Mouse (Mus musculus) embryonic facial prominence, embryonic 15.5 days (tissue): ENCODE measurements around the gene Stxbp4. TPM values are rescaled to one million over a fixed set of nuclear protein-coding genes. Genes with fewer than 3 reads are reported as not detected.

Experiments used
- ATAC-seq: fragments of 200-750 bp; cut with Nextera tagmentation; 2 replicates; pipeline ENCODE4 v1.8.0; 2017; ENCODE audit warnings: low read depth, moderate TSS enrichment; ENCODE audit not compliant: insufficient number of reproducible peaks, low FRiP score, low TSS enrichment
- H3K27ac ChIP-seq: fragments of 300-500 bp; sonication (generic); replicated peaks from 2 replicates; pipeline ENCODE4 v1.5.1; 2015; ENCODE audit warnings: mild to moderate bottlenecking, inconsistent platforms
- H3K27me3 ChIP-seq: fragments of 300-500 bp; sonication (generic); 2 replicates; pipeline ENCODE4 v1.6.1; 2015; ENCODE audit warnings: inconsistent platforms
- H3K36me3 ChIP-seq: fragments of 300-500 bp; sonication (generic); 2 replicates; pipeline ENCODE4 v1.6.1; 2015; ENCODE audit warnings: mild to moderate bottlenecking, inconsistent platforms
- H3K4me1 ChIP-seq: fragments of 300-500 bp; sonication (generic); 2 replicates; pipeline ENCODE4 v1.6.1; 2015; ENCODE audit warnings: inconsistent platforms
- H3K4me2 ChIP-seq: fragments of 300-500 bp; sonication (generic); replicated peaks from 2 replicates; pipeline ENCODE4 v1.6.1; 2015; ENCODE audit warnings: mild to moderate bottlenecking, inconsistent platforms
- H3K4me3 ChIP-seq: fragments of 300-500 bp; sonication (generic); replicated peaks from 2 replicates; pipeline ENCODE4 v1.5.1; 2015; ENCODE audit warnings: mild to moderate bottlenecking, inconsistent platforms
- H3K9ac ChIP-seq: fragments of 300-500 bp; sonication (generic); 2 replicates; pipeline ENCODE4 v1.6.1; 2015; ENCODE audit warnings: inconsistent platforms
- H3K9me3 ChIP-seq: fragments of 300-500 bp; sonication (generic); replicated peaks from 2 replicates; pipeline ENCODE4 v1.6.1; 2016; ENCODE audit warnings: inconsistent platforms
- WGBS: fragments of 180-500 bp; shearing (Covaris S2); methylation state at CpG from one replicate; pipeline ENCODE4 v1.1.7; 2015; 5-methylcytosine and 5-hydroxymethylcytosine counted together
- polyA plus RNA-seq: library from polyadenylated mRNA; unstranded; fragments of >200 nt; fragmentation: Nextera tagmentation; extraction: Ambion mirVana; gene quantifications from 2 replicates; pipeline ENCODE4 v1.2.1, GENCODE M21; 2015

The Stxbp4 gene
- polyA plus RNA-seq, 1 experiment from 2014 or later, result 26.7 TPM

GRCm38 (mm10) chr11:90595826-90596225 is 42.1 kb downstream of the Stxbp4 start:
- no peaks in the 10 kb centered on the region for H3K27me3 ChIP-seq
- H3K9me3 ChIP-seq, result no peaks in the 10 kb centered on the region
- no peak overlapping the region for H3K27ac ChIP-seq
- H3K4me3 ChIP-seq, result no peak overlapping the region
- 61% methylated on average over 1 of the region's 1 CpGs for WGBS
- ATAC-seq, result no peak
- H3K4me2 ChIP-seq, result no peak overlapping the region
- H3K36me3 ChIP-seq, result peaks cover 21% of the 10 kb centered on the region
- no peaks in the 10 kb centered on the region for H3K4me1 ChIP-seq
- no peak overlapping the region for H3K9ac ChIP-seq

GRCm38 (mm10) chr11:90590996-90591395 is 46.9 kb downstream of the Stxbp4 start:
- Histone ChIP-seq H3K27ac (no peak overlapping the region), H3K4me2 (no peak overlapping the region), H3K4me3 (no peak overlapping the region), H3K9ac (no peak overlapping the region), H3K27me3 (no peaks in the 10 kb centered on the region), H3K4me1 (no peaks in the 10 kb centered on the region), H3K36me3 (peaks cover 31% of the 10 kb centered on the region), H3K9me3 (no peaks in the 10 kb centered on the region)
- WGBS, result 76% methylated on average over 1 of the region's 1 CpGs
- no peak for ATAC-seq

- WGBS, result 93% methylated on average over 8 of the region's 8 CpGs
- no peak for ATAC-seq
- Histone ChIP-seq H3K27me3 (no peaks in the 10 kb centered on the region), H3K4me2 (no peak overlapping the region), H3K9ac (no peak overlapping the region), H3K4me3 (no peak overlapping the region), H3K36me3 (peaks cover 34% of the 10 kb centered on the region), H3K4me1 (no peaks in the 10 kb centered on the region), H3K27ac (no peak overlapping the region), H3K9me3 (no peaks in the 10 kb centered on the region)
These were observed 51.7 kb downstream of the Stxbp4 start for GRCm38 (mm10) chr11:90586203-90586602.

DNA sequence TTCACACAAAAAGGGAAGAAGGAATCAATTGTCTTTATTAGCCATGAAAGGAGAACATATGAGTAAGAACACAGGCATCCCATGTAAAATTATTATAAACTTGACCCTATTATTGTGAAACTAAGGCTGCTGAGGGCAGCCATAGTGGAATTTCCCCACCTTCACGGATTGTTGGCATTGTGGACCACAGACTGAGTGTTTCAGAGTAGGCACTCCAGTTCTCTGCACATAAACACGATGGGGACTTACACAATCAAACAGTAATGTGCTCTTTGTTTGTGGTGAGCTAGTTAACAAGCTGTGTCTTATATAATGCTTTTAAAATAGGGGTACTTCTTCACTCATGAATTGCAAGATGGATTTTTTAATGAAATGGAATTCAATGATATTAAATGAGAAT is 52.1 kb downstream of the Stxbp4 start:
- Histone ChIP-seq H3K27me3 (no peaks in the 10 kb centered on the region), H3K27ac (no peak overlapping the region), H3K9me3 (no peaks in the 10 kb centered on the region), H3K4me1 (no peaks in the 10 kb centered on the region), H3K36me3 (peaks cover 30% of the 10 kb centered on the region), H3K4me3 (no peak overlapping the region), H3K4me2 (no peak overlapping the region), H3K9ac (no peak overlapping the region)
- 95% methylated on average over 2 of the region's 2 CpGs for WGBS
- no peak for ATAC-seq

- H3K9ac ChIP-seq, result no peak overlapping the region
- no peak overlapping the region for H3K4me2 ChIP-seq
- no peak overlapping the region for H3K4me3 ChIP-seq
- WGBS, result 85% methylated on average over 7 of the region's 7 CpGs
- no peaks in the 10 kb centered on the region for H3K4me1 ChIP-seq
- H3K36me3 ChIP-seq, result peaks cover 20% of the 10 kb centered on the region
- no peak for ATAC-seq
- no peaks in the 10 kb centered on the region for H3K9me3 ChIP-seq
- no peaks in the 10 kb centered on the region for H3K27me3 ChIP-seq
- no peak overlapping the region for H3K27ac ChIP-seq
These were observed 60.7 kb downstream of the Stxbp4 start for GRCm38 (mm10) chr11:90577057-90577780.

DNA sequence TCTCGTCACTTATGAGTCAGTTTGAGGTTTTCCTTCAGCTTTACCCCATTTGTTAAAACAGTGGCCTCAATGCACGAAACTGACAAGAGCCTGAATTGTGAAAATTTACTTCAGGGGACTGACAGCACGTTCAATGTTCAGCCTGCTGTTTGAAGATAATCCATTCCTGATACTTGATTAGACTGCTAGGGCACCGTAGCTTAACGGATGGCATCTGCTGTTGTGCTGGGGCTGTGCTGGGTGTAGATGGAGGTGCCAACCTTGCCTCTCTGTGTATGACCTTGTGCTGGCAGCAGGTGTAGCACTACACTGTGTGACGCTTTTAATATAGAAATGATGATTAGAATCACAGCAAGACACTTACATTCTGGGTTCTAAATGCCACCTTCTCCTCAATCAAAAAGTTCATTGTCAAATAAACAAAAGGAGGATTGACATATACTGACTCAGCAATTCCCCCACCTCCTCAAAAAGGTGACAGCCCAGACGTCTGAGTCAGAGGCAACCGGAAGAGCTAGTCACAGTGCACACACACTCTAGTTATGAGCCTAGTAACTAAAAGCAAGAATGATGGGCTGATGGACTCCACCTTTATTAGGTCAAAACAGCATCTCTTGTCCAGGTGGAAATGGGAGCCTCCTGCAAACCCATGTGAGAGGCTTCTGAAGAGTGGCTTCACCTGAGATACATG is 61.5 kb downstream of the Stxbp4 start:
- ATAC-seq, result no peak
- 81% methylated on average over 8 of the region's 8 CpGs for WGBS
- peaks cover 20% of the 10 kb centered on the region for H3K36me3 ChIP-seq

GRCm38 (mm10) chr11:90575491-90576048 is 62.3 kb downstream of the Stxbp4 start:
- 95% methylated on average over 7 of the region's 7 CpGs for WGBS
- ATAC-seq, result no peak
- H3K27me3 ChIP-seq, result no peaks in the 10 kb centered on the region
- H3K27ac ChIP-seq, result no peak overlapping the region
- H3K4me2 ChIP-seq, result no peak overlapping the region
- H3K9ac ChIP-seq, result no peak overlapping the region
- peaks cover 24% of the 10 kb centered on the region for H3K36me3 ChIP-seq
- no peak overlapping the region for H3K4me3 ChIP-seq
- H3K9me3 ChIP-seq, result no peaks in the 10 kb centered on the region
- no peaks in the 10 kb centered on the region for H3K4me1 ChIP-seq

More for the DNA sequence above, 61.5 kb downstream of the Stxbp4 start:
- Histone ChIP-seq H3K27me3 (no peaks in the 10 kb centered on the region), H3K9me3 (no peaks in the 10 kb centered on the region), H3K4me2 (no peak overlapping the region), H3K4me3 (no peak overlapping the region), H3K9ac (no peak overlapping the region), H3K4me1 (no peaks in the 10 kb centered on the region), H3K27ac (no peak overlapping the region)

GRCm38 (mm10) chr11:90570646-90571259 is 67.1 kb downstream of the Stxbp4 start:
- no peak overlapping the region for H3K27ac ChIP-seq
- 87% methylated on average over 2 of the region's 2 CpGs for WGBS
- H3K36me3 ChIP-seq, result peaks cover 18% of the 10 kb centered on the region
- no peak for ATAC-seq
- H3K9me3 ChIP-seq, result no peaks in the 10 kb centered on the region
- H3K9ac ChIP-seq, result no peak overlapping the region
- no peak overlapping the region for H3K4me3 ChIP-seq
- no peaks in the 10 kb centered on the region for H3K4me1 ChIP-seq
- no peaks in the 10 kb centered on the region for H3K27me3 ChIP-seq
- no peak overlapping the region for H3K4me2 ChIP-seq

GRCm38 (mm10) chr11:90558359-90559047 is 79.4 kb downstream of the Stxbp4 start:
- Histone ChIP-seq H3K4me1 (no peaks in the 10 kb centered on the region), H3K27ac (no peak overlapping the region), H3K27me3 (no peaks in the 10 kb centered on the region), H3K4me2 (no peak overlapping the region), H3K4me3 (no peak overlapping the region), H3K9me3 (no peaks in the 10 kb centered on the region), H3K9ac (no peak overlapping the region), H3K36me3 (0 out of 2 replicates have a peak, but pooled peaks cover 4% of the 10 kb centered on the region)
- ATAC-seq, result no peak
- WGBS, result 71% methylated on average over 9 of the region's 9 CpGs

GRCm38 (mm10) chr11:90556517-90556916 is 81.4 kb downstream of the Stxbp4 start:
- no peak overlapping the region for H3K9ac ChIP-seq
- no peak overlapping the region for H3K4me3 ChIP-seq
- H3K9me3 ChIP-seq, result no peaks in the 10 kb centered on the region
- H3K4me1 ChIP-seq, result no peaks in the 10 kb centered on the region
- 73% methylated on average over 4 of the region's 4 CpGs for WGBS
- H3K4me2 ChIP-seq, result no peak overlapping the region
- 0 out of 2 replicates have a peak, but pooled peaks cover 2% of the 10 kb centered on the region for H3K36me3 ChIP-seq
- H3K27ac ChIP-seq, result no peak overlapping the region
- no peak for ATAC-seq
- H3K27me3 ChIP-seq, result no peaks in the 10 kb centered on the region

- Histone ChIP-seq H3K27me3 (no peaks in the 10 kb centered on the region), H3K4me3 (no peak overlapping the region), H3K36me3 (no peaks in the 10 kb centered on the region), H3K9ac (no peak overlapping the region), H3K9me3 (no peaks in the 10 kb centered on the region), H3K4me1 (no peaks in the 10 kb centered on the region), H3K27ac (no peak overlapping the region), H3K4me2 (no peak overlapping the region)
- ATAC-seq, result no peak
- 54% methylated on average over 5 of the region's 5 CpGs for WGBS
These were observed 83.9 kb downstream of the Stxbp4 start for GRCm38 (mm10) chr11:90553963-90554362.
